Mouse (Mus musculus) lung, embryonic 16.5 days (tissue): Measurements from ENCODE around the gene Cbx1. TPM values are rescaled to one million over a fixed set of nuclear protein-coding genes. Genes with fewer than 3 reads are reported as not detected.
"Not testable (repeated sequence)": the region's sequence is repeated elsewhere in the genome, so short reads cannot be mapped to it uniquely, and the experiment has no call there.

ENCODE experiments used
- ATAC-seq: fragments of 200-750 bp; cut with Nextera tagmentation; 2 replicates; pipeline ENCODE4 v1.8.0; 2017; ENCODE audit warnings: low read depth, mild to moderate bottlenecking, moderate library complexity
- H3K27ac ChIP-seq: fragments of 300-500 bp; sonication (generic); 2 replicates; pipeline ENCODE4 v1.5.1; 2014; ENCODE audit warnings: mild to moderate bottlenecking, control low read depth, low read length
- H3K27me3 ChIP-seq: fragments of 300-500 bp; sonication (generic); 2 replicates; pipeline ENCODE4 v1.6.1; 2014; ENCODE audit warnings: low read depth, low read length, mixed read lengths; ENCODE audit not compliant: control insufficient read depth, insufficient read depth
- H3K36me3 ChIP-seq: fragments of 300-500 bp; sonication (generic); 2 replicates; pipeline ENCODE4 v1.6.1; 2014; ENCODE audit warnings: low read length; ENCODE audit not compliant: control insufficient read depth, insufficient read depth
- H3K4me1 ChIP-seq: fragments of 300-500 bp; sonication (generic); replicated peaks from 2 replicates; pipeline ENCODE4 v1.6.1; 2014; ENCODE audit warnings: low read length, mixed read lengths; ENCODE audit not compliant: control insufficient read depth, insufficient read depth
- H3K4me2 ChIP-seq: fragments of 300-500 bp; sonication (generic); 2 replicates; pipeline ENCODE4 v1.6.1; 2014; ENCODE audit warnings: low read depth, low read length, control low read depth
- H3K4me3 ChIP-seq: fragments of 300-500 bp; sonication (generic); 2 replicates; pipeline ENCODE4 v1.5.1; 2014; ENCODE audit warnings: mild to moderate bottlenecking, low read length, control low read depth
- H3K9ac ChIP-seq: fragments of 300-500 bp; sonication (generic); 2 replicates; pipeline ENCODE4 v1.6.1; 2014; ENCODE audit warnings: low read length, control low read depth
- H3K9me3 ChIP-seq: fragments of 300-500 bp; sonication (generic); 2 replicates; pipeline ENCODE4 v1.6.1; 2016; ENCODE audit warnings: low read length; ENCODE audit not compliant: control insufficient read depth
- WGBS: fragments of 180-500 bp; shearing (Covaris S2); extraction: QIAGEN DNeasy Blood & Tissue Kit; methylation state at CpG from one replicate; pipeline ENCODE4 v1.1.7; 2014; 5-methylcytosine and 5-hydroxymethylcytosine counted together
- polyA plus RNA-seq: library from polyadenylated mRNA; unstranded; fragments of >200 nt; fragmentation: Nextera tagmentation; extraction: Ambion mirVana; gene quantifications from 2 replicates; pipeline ENCODE4 v1.2.1, GENCODE M21; 2015

The Cbx1 gene
- polyA plus RNA-seq, 1 experiment from 2014 or later = 100 TPM

GRCm38 (mm10) chr11:96805606-96806005, 16.7 kb downstream of the Cbx1 start:
- no peaks in the 10 kb centered on the region for H3K9me3 ChIP-seq
- no peak overlapping the region for H3K9ac ChIP-seq
- H3K27me3 ChIP-seq = no peaks in the 10 kb centered on the region
- peaks cover 56% of the 10 kb centered on the region for H3K36me3 ChIP-seq
- H3K4me1 ChIP-seq = no peaks in the 10 kb centered on the region
- H3K4me3 ChIP-seq = no peak overlapping the region
- H3K27ac ChIP-seq = no peak overlapping the region
- ATAC-seq = no peak
- no peak overlapping the region for H3K4me2 ChIP-seq
- WGBS = 89% methylated on average over 5 of the region's 5 CpGs

GRCm38 (mm10) chr11:96808066-96808465, 19.1 kb downstream of the Cbx1 start:
- Histone ChIP-seq H3K4me3 (no peak overlapping the region), H3K4me1 (no peaks in the 10 kb centered on the region), H3K36me3 (peaks cover 45% of the 10 kb centered on the region), H3K27me3 (no peaks in the 10 kb centered on the region), H3K9ac (no peak overlapping the region), H3K4me2 (no peak overlapping the region), H3K27ac (no peak overlapping the region), H3K9me3 (no peaks in the 10 kb centered on the region)
- no peak for ATAC-seq
- WGBS = 36% methylated on average over 1 of the region's 1 CpGs

GRCm38 (mm10) chr11:96809562-96810235, 20.8 kb downstream of the Cbx1 start:
- H3K27ac ChIP-seq = no peak overlapping the region
- no peak overlapping the region for H3K4me3 ChIP-seq
- H3K9me3 ChIP-seq = no peaks in the 10 kb centered on the region
- WGBS = 93% methylated on average over 6 of the region's 6 CpGs
- H3K36me3 ChIP-seq = peaks cover 38% of the 10 kb centered on the region
- no peak overlapping the region for H3K9ac ChIP-seq
- no peak for ATAC-seq
- no peak overlapping the region for H3K4me2 ChIP-seq
- no peaks in the 10 kb centered on the region for H3K27me3 ChIP-seq
- H3K4me1 ChIP-seq = no peaks in the 10 kb centered on the region

DNA sequence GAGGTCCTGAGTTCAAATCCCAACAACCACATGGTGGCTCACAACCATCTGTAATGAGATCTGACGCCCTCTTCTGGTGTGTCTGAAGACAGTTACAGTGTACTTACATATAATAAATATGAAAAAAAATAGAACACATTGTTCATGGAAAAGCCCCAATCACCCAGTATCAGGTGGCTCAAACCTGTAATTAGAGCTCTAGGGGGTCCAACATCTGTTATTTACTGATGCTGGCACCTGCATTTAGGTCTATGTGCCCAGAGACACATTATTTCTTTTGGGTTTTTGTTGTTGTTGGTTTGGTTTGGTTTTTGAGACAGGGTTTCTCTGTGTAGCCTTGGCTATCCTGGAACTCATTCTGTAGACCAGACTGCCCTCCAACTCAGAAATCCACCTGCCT, 22.3 kb downstream of the Cbx1 start:
- peaks cover 39% of the 10 kb centered on the region for H3K36me3 ChIP-seq

GRCm38 (mm10) chr11:96813455-96813854, 24.5 kb downstream of the Cbx1 start:
- 79% methylated on average over 4 of the region's 4 CpGs for WGBS
- no peaks in the 10 kb centered on the region for H3K9me3 ChIP-seq

More for the DNA sequence above, 22.3 kb downstream of the Cbx1 start:
- not testable (repeated sequence) for ATAC-seq, H3K4me1 ChIP-seq, H3K4me3 ChIP-seq, H3K27me3 ChIP-seq, H3K27ac ChIP-seq, H3K9me3 ChIP-seq, H3K4me2 ChIP-seq, H3K9ac ChIP-seq
- 84% methylated on average over 1 of the region's 1 CpGs for WGBS

DNA sequence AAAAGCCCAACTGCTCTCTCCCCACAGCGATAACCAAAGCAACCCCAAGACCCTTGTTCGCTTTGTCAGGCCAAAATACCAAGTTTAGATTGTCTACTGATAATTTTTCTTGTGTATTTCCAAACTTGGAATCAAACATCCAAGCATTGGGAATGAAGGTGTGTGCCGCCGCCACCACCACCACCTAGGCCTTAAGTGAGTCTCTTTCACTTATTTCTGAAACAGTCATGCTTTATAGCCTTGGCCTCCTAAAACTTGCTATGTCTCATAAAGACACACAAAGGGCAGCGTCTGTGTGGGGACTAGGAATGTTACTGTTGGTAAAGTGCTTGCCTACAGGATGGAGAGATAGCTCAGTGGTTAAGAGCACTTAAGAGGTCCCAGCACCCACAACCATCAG, 25.0 kb downstream of the Cbx1 start:
- 83% methylated on average over 5 of the region's 5 CpGs for WGBS
- Histone ChIP-seq H3K36me3 (peaks cover 36% of the 10 kb centered on the region), H3K9me3 (no peaks in the 10 kb centered on the region), H3K4me2 (no peak overlapping the region), H3K27me3 (no peaks in the 10 kb centered on the region), H3K4me3 (no peak overlapping the region), H3K9ac (no peak overlapping the region), H3K4me1 (no peaks in the 10 kb centered on the region), H3K27ac (no peak overlapping the region)
- ATAC-seq = no peak

More at GRCm38 (mm10) chr11:96813455-96813854, 24.5 kb downstream of the Cbx1 start:
- Histone ChIP-seq H3K36me3 (peaks cover 41% of the 10 kb centered on the region), H3K9ac (no peak overlapping the region), H3K4me2 (no peak overlapping the region), H3K27ac (no peak overlapping the region), H3K4me1 (no peaks in the 10 kb centered on the region), H3K4me3 (no peak overlapping the region), H3K27me3 (no peaks in the 10 kb centered on the region)
- ATAC-seq = 0 out of 2 replicates have a peak, but pooled peaks have one; percentile 6

- Histone ChIP-seq H3K27me3 (no peaks in the 10 kb centered on the region), H3K9ac (no peak overlapping the region), H3K4me3 (no peak overlapping the region), H3K36me3 (peaks cover 38% of the 10 kb centered on the region), H3K27ac (no peak overlapping the region), H3K4me1 (no peaks in the 10 kb centered on the region), H3K9me3 (no peaks in the 10 kb centered on the region), H3K4me2 (no peak overlapping the region)
- ATAC-seq = no peak
- 70% methylated on average over 2 of the region's 2 CpGs for WGBS
Measured at GRCm38 (mm10) chr11:96814443-96814842, 25.5 kb downstream of the Cbx1 start.

GRCm38 (mm10) chr11:96815895-96816294, 27.0 kb downstream of the Cbx1 start:
- Histone ChIP-seq H3K36me3 (peaks cover 46% of the 10 kb centered on the region), H3K27me3 (no peaks in the 10 kb centered on the region), H3K4me2 (no peak overlapping the region), H3K9me3 (no peaks in the 10 kb centered on the region), H3K4me3 (no peak overlapping the region), H3K9ac (no peak overlapping the region), H3K4me1 (no peaks in the 10 kb centered on the region), H3K27ac (no peak overlapping the region)
- no peak for ATAC-seq
- 94% methylated on average over 2 of the region's 2 CpGs for WGBS

DNA sequence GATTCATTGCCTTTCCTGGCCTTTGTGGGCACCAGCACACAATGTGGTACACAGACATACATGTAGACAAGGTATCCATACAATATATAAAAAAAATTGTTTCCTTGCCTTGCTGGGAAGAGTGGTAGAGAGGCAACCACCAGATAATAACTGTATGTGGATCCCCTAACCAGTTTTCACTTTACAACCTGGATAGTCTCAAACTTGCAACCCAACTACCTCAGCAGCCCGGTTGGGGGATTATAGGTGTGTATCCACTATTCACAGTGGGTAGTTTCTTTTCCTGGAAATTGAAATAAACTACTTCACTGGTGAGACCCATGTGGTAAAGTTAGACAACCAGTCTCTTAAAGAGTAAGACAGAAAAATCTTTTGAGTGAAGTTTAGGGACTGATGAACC, 27.6 kb downstream of the Cbx1 start:
- 82% methylated on average over 1 of the region's 1 CpGs for WGBS
- ATAC-seq = no peak
- Histone ChIP-seq H3K9ac (no peak overlapping the region), H3K36me3 (peaks cover 52% of the 10 kb centered on the region), H3K4me3 (no peak overlapping the region), H3K9me3 (no peaks in the 10 kb centered on the region), H3K4me2 (no peak overlapping the region), H3K4me1 (no peaks in the 10 kb centered on the region), H3K27ac (no peak overlapping the region), H3K27me3 (no peaks in the 10 kb centered on the region)
